Mouse (Mus musculus): Measurements from ENCODE around the gene Sv2c.
"Not testable (repeated sequence)": the region's sequence is repeated elsewhere in the genome, so short reads cannot be mapped to it uniquely, and the experiment has no call there.

Gene Sv2c

GRCm38 (mm10) chr13:96045396-96045795 is 87.0 kb downstream of the Sv2c start:
- DNase-seq, result no peak

GRCm38 (mm10) chr13:96040275-96041042 is 91.9 kb downstream of the Sv2c start:
- no peak for DNase-seq

- DNase-seq, result no peak
These were observed 92.8 kb downstream of the Sv2c start for GRCm38 (mm10) chr13:96039536-96039935.

- DNase-seq, result peak; percentile 44
These were observed 101.8 kb downstream of the Sv2c start for GRCm38 (mm10) chr13:96030368-96031223.

- DNase-seq, result no peak
These were observed 108.5 kb downstream of the Sv2c start for GRCm38 (mm10) chr13:96023858-96024257.

GRCm38 (mm10) chr13:96015516-96015915 is 116.9 kb downstream of the Sv2c start:
- DNase-seq, result no peak

GRCm38 (mm10) chr13:96010861-96011511 is 121.4 kb downstream of the Sv2c start:
- no peak for DNase-seq

- DNase-seq, result no peak
These were observed 123.4 kb downstream of the Sv2c start for GRCm38 (mm10) chr13:96008975-96009374.

GRCm38 (mm10) chr13:96008154-96008553 is 124.2 kb downstream of the Sv2c start:
- DNase-seq, result no peak

GRCm38 (mm10) chr13:96003539-96003938 is 128.8 kb downstream of the Sv2c start:
- DNase-seq, result no peak

- no peak for DNase-seq
These were observed 129.9 kb downstream of the Sv2c start for GRCm38 (mm10) chr13:96002475-96002874.

- peak; percentile 54 for DNase-seq
These were observed 133.0 kb downstream of the Sv2c start for GRCm38 (mm10) chr13:95999396-95999795.

- no peak for DNase-seq
These were observed 135.1 kb downstream of the Sv2c start for GRCm38 (mm10) chr13:95997294-95997693.

GRCm38 (mm10) chr13:95994705-95995703 is 137.4 kb downstream of the Sv2c start:
- peak; percentile 73 for DNase-seq

- no peak for DNase-seq
These were observed 144.2 kb downstream of the Sv2c start for GRCm38 (mm10) chr13:95988181-95988580.

GRCm38 (mm10) chr13:95987147-95987546 is 145.2 kb downstream of the Sv2c start:
- DNase-seq, result no peak

GRCm38 (mm10) chr13:95986375-95986774 is 146.0 kb downstream of the Sv2c start:
- DNase-seq, result peak; percentile 18

GRCm38 (mm10) chr13:95975225-95975624 is 157.2 kb downstream of the Sv2c start:
- no peak for DNase-seq

GRCm38 (mm10) chr13:95974106-95974505 is 158.3 kb downstream of the Sv2c start:
- DNase-seq, result no peak

GRCm38 (mm10) chr13:95973368-95973958 is 158.9 kb downstream of the Sv2c start:
- peak; percentile 82 for DNase-seq

- not testable (repeated sequence) for DNase-seq
These were observed 164.3 kb downstream of the Sv2c start for GRCm38 (mm10) chr13:95968031-95968430.

- no peak for DNase-seq
These were observed 165.6 kb downstream of the Sv2c start for GRCm38 (mm10) chr13:95966791-95967190.

All from kidney, adult 9 months (tissue).